Mouse (Mus musculus): ENCODE measurements around the gene Dcun1d4. TPM values are rescaled to one million over a fixed set of nuclear protein-coding genes. Genes with fewer than 3 reads are reported as not detected.

Gene Dcun1d4
- polyA plus RNA-seq, 1 experiment from 2014 or later: 69.6 TPM

DNA sequence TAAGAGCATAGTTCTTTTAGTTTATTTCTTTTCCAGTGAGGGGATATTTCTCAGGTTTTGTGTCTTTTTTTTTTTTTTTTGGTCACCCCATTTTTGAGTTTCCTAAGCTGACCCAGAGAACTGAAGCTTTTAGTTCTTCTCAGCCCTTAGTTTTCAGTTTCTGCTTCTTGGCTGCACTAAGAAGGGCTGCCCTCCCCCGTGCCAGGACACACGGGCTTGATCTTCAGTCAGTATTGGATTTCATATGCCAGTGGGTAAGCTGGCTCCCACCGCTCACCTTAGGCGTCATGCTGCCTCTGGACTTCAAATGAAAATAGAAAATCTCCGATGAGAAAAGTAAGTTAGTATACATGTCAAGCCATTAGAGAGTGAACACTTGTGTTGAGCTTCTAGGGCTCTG lies 71.0 kb downstream of the Dcun1d4 start:
- H3K36me3 ChIP-seq (ENCODE audit: control insufficient read depth, insufficient read depth, low read length): no peaks in the 10 kb centered on the region; the same call in 1 of the 2 replicates
- H3K9ac ChIP-seq (ENCODE audit: low read length): no peak overlapping the region
- no peaks in the 10 kb centered on the region for H3K4me1 ChIP-seq (ENCODE audit: control insufficient read depth, insufficient read depth, low read length)
- H3K4me3 ChIP-seq (ENCODE audit: low read depth, low read length): no peak overlapping the region
- peak; percentile 76 for DNase-seq (ENCODE audit: low spot score, missing footprints)
- no peak overlapping the region for H3K4me2 ChIP-seq
- H3K27me3 ChIP-seq (ENCODE audit: control insufficient read depth, insufficient read depth, low read length): no peaks in the 10 kb centered on the region
- H3K27ac ChIP-seq (ENCODE audit: low read depth, low read length): no peak overlapping the region
- no peaks in the 10 kb centered on the region for H3K9me3 ChIP-seq (ENCODE audit: control insufficient read depth, low read length)
- no peak for ATAC-seq (ENCODE audit: low FRiP score)
- 83% methylated on average over 5 of the region's 5 CpGs for WGBS

DNA sequence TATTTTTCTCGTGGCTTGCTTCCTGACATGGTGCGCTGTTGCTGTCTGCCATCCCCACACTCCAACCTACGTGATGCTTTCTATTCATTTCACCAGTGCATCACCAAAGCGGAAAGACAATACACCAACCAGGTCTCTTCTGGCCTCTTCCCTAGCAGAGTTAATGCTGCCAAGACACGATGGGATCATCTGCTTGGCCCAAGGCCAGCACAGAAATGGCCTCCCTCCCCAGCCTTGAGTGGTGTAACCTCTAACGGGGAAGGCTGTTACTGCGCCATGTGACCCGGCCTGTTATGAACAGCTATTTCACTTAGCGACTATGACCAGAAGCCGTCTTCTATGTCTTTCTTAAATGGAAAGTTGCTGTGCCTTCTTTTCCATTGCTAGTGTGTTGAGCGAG lies 73.1 kb downstream of the Dcun1d4 start:
- DNase-seq (ENCODE audit: low spot score, missing footprints) (peak; percentile 51), ATAC-seq (ENCODE audit: low FRiP score) (no peak)
- Histone ChIP-seq H3K27ac (ENCODE audit: low read depth, low read length) (no peak overlapping the region), H3K27me3 (ENCODE audit: control insufficient read depth, insufficient read depth, low read length) (no peaks in the 10 kb centered on the region), H3K36me3 (ENCODE audit: control insufficient read depth, insufficient read depth, low read length) (no peaks in the 10 kb centered on the region; the same call in 1 of the 2 replicates), H3K9me3 (ENCODE audit: control insufficient read depth, low read length) (no peaks in the 10 kb centered on the region), H3K4me3 (ENCODE audit: low read depth, low read length) (no peak overlapping the region), H3K9ac (ENCODE audit: low read length) (no peak overlapping the region), H3K4me2 (no peak overlapping the region), H3K4me1 (ENCODE audit: control insufficient read depth, insufficient read depth, low read length) (no peaks in the 10 kb centered on the region)
- 93% methylated on average over 11 of the region's 11 CpGs for WGBS

DNA sequence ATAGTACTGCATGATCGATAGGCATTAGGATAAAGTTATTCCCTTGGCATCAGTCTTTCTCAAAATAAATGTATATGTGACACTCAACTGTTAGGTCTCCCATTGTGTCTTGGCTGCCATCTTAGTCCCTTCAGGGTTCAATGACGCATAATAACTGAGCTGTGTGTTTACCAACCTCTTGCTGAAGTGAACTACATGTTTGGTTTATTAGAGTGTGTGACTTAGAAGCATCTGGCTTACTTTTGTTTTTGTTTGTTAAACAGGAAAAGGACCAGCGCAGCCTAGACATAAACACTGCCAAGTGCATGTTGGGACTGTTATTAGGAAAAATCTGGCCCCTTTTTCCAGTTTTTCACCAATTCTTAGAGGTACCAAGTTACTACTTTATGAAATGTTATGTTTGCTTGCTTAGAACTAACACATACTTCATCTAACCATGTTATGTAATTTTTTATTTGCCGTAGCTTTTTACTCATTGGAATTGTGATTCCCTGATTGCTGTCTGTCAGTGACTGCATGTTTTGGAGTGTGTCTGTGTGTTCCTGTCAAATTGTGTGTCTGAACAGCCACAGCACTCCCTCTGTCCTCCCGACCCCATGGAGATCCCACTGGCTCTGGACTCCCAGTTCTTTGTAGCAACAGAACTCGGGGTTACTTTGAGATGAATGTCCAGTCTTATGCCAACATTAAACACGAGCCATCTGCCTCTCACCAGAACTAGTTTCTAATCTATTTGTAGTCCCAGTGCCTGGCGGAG lies 74.5 kb downstream of the Dcun1d4 start:
- Histone ChIP-seq H3K36me3 (ENCODE audit: control insufficient read depth, insufficient read depth, low read length) (no peaks in the 10 kb centered on the region; the same call in 1 of the 2 replicates), H3K27ac (ENCODE audit: low read depth, low read length) (no peak overlapping the region), H3K4me2 (no peak overlapping the region), H3K4me1 (ENCODE audit: control insufficient read depth, insufficient read depth, low read length) (no peaks in the 10 kb centered on the region), H3K27me3 (ENCODE audit: control insufficient read depth, insufficient read depth, low read length) (no peaks in the 10 kb centered on the region), H3K9me3 (ENCODE audit: control insufficient read depth, low read length) (no peaks in the 10 kb centered on the region), H3K9ac (ENCODE audit: low read length) (no peak overlapping the region), H3K4me3 (ENCODE audit: low read depth, low read length) (no peak overlapping the region)
- DNase-seq (ENCODE audit: low spot score, missing footprints) (peak; percentile 62), ATAC-seq (ENCODE audit: low FRiP score) (no peak)
- 85% methylated on average over 8 of the region's 8 CpGs for WGBS

DNA sequence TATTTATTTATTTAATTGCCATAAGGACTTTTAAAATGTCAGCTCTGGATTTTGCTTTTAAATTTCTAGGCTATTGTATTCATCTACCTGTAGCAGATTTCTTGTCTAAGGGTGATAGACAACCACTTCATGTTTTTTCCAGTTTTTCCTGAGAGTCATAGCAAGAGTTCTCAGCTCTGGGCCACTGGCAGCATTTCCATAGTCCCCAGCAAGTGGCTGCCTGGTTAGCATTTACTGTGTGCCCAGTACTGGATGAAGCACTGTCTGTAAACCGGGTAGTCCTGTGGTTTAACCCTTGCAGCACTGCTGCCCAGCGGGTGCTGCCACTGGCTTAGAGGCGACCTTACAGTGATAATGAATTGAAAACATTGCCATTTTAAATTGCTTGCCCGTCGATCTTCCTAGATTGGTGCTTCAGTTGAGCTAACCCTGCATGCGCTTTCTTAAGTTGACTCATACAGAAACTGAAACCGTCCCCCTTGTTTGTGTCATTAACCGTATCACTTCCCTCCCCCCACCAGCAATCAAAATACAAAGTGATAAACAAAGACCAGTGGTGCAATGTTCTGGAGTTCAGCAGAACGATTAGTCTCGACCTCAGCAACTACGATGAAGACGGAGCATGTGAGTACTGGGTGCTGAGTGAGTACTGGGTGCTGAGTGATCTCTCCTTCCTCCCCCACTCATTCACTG lies 76.1 kb downstream of the Dcun1d4 start:
- Histone ChIP-seq H3K4me3 (ENCODE audit: low read depth, low read length) (no peak overlapping the region), H3K27ac (ENCODE audit: low read depth, low read length) (no peak overlapping the region), H3K27me3 (ENCODE audit: control insufficient read depth, insufficient read depth, low read length) (no peaks in the 10 kb centered on the region), H3K36me3 (ENCODE audit: control insufficient read depth, insufficient read depth, low read length) (no peaks in the 10 kb centered on the region; the same call in 1 of the 2 replicates), H3K9me3 (ENCODE audit: control insufficient read depth, low read length) (no peaks in the 10 kb centered on the region), H3K9ac (ENCODE audit: low read length) (no peak overlapping the region), H3K4me2 (no peak overlapping the region), H3K4me1 (ENCODE audit: control insufficient read depth, insufficient read depth, low read length) (no peaks in the 10 kb centered on the region)
- ATAC-seq (ENCODE audit: low FRiP score) (no peak), DNase-seq (ENCODE audit: low spot score, missing footprints) (peak; percentile 80)
- 79% methylated on average over 12 of the region's 12 CpGs for WGBS

DNA sequence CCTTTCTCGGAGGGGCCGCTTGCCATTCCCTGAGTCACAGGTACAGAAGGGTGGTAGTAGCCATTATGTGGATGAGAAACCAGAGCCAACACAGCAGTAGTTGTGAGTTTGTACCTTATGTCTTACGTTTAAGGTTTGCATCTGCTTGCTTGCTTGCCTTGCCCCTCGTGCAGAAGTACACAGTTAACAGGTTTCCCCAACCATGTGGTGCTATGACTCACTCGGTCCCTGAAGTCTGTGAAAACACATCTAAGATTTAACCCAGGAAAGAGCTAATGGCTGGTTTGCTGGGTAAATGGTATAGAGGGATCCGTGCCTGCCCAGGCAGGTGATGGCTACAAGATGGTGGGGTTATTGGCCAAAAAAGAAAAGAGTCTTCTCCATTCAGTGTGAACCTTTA lies 78.0 kb downstream of the Dcun1d4 start:
- ATAC-seq (ENCODE audit: low FRiP score) (no peak), DNase-seq (ENCODE audit: low spot score, missing footprints) (peak; percentile 14)
- no peaks in the 10 kb centered on the region for H3K4me1 ChIP-seq (ENCODE audit: control insufficient read depth, insufficient read depth, low read length)
- H3K4me3 ChIP-seq (ENCODE audit: low read depth, low read length): no peak overlapping the region
- H3K27me3 ChIP-seq (ENCODE audit: control insufficient read depth, insufficient read depth, low read length): no peaks in the 10 kb centered on the region
- H3K36me3 ChIP-seq (ENCODE audit: control insufficient read depth, insufficient read depth, low read length): no peaks in the 10 kb centered on the region; the same call in 1 of the 2 replicates
- no peak overlapping the region for H3K9ac ChIP-seq (ENCODE audit: low read length)
- no peak overlapping the region for H3K27ac ChIP-seq (ENCODE audit: low read depth, low read length)
- H3K9me3 ChIP-seq (ENCODE audit: control insufficient read depth, low read length): no peaks in the 10 kb centered on the region
- WGBS: 95% methylated on average over 6 of the region's 6 CpGs
- no peak overlapping the region for H3K4me2 ChIP-seq

DNA sequence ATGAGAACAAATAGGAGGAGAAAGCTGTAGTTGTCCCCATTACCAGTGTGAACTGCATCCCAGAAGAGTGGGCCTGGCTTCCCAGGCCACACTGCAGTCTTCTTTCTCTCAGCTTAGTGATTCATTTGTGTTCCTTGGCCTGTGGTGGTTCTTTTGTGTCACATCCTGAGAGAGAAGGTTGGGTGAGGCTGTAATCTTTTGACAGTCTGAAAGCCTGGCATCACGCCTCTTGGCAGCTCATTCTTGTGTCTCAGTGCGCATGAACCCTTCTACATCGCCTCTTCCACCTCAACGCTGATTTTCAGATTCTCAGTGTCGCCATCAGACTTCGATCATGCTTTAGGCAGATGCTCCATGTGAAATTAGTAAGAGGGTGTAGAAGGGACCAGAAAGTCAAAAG lies 83.2 kb downstream of the Dcun1d4 start:
- H3K4me3 ChIP-seq (ENCODE audit: low read depth, low read length): no peak overlapping the region

DNA sequence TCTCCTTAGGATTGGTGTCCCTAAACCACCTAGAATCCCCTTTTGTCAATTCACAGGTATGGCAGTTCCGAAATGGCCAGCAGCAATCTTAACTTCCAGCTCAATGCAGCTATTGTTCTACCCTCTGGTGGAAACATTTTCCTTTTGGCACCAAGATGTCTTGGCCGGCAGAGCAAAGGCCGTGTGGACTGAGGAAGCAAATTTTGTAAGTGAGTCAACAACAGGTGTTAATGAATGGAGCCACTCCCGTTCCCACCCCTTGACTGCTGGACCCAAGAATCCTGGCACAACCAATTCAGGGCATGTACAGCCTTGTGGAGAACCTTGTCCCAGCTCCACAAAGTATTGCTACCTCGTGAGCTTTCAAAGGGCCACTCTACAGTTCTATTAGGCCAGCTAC lies 85.3 kb downstream of the Dcun1d4 start:
- no peaks in the 10 kb centered on the region for H3K27me3 ChIP-seq (ENCODE audit: control insufficient read depth, insufficient read depth, low read length)
- ATAC-seq (ENCODE audit: low FRiP score): no peak
- no peak overlapping the region for H3K27ac ChIP-seq (ENCODE audit: low read depth, low read length)

More for the DNA sequence above, 83.2 kb downstream of the Dcun1d4 start:
- H3K36me3 ChIP-seq (ENCODE audit: control insufficient read depth, insufficient read depth, low read length): no peaks in the 10 kb centered on the region; the same call in 1 of the 2 replicates
- H3K9ac ChIP-seq (ENCODE audit: low read length): no peak overlapping the region
- no peaks in the 10 kb centered on the region for H3K27me3 ChIP-seq (ENCODE audit: control insufficient read depth, insufficient read depth, low read length)
- H3K4me2 ChIP-seq: no peak overlapping the region
- H3K9me3 ChIP-seq (ENCODE audit: control insufficient read depth, low read length): no peaks in the 10 kb centered on the region
- no peak overlapping the region for H3K27ac ChIP-seq (ENCODE audit: low read depth, low read length)
- no peak for DNase-seq (ENCODE audit: low spot score, missing footprints)
- ATAC-seq (ENCODE audit: low FRiP score): no peak
- WGBS: 89% methylated on average over 6 of the region's 6 CpGs
- H3K4me1 ChIP-seq (ENCODE audit: control insufficient read depth, insufficient read depth, low read length): no peaks in the 10 kb centered on the region

DNA sequence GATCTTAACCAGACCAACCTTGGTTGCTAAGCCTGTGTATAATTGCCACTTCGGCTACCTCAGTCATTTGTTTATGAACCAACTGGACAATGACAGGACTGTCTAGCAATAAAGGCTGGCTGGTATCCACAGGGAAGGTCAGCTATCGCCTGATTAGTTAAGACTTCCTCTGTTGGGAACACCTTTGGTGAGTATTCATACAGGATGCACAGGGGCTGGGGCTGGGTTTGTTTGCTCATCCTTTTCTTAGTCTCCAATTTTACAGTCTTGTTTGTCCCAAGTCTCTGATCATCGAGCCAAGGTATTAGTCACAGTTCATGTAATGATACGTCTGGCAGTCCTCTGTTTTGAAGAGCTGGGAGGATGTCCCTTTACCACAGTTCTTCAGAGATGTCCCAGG lies 86.1 kb downstream of the Dcun1d4 start:
- no peak overlapping the region for H3K9ac ChIP-seq (ENCODE audit: low read length)
- H3K4me2 ChIP-seq: no peak overlapping the region
- H3K9me3 ChIP-seq (ENCODE audit: control insufficient read depth, low read length): no peaks in the 10 kb centered on the region
- ATAC-seq (ENCODE audit: low FRiP score): no peak
- H3K4me3 ChIP-seq (ENCODE audit: low read depth, low read length): no peak overlapping the region
- H3K4me1 ChIP-seq (ENCODE audit: control insufficient read depth, insufficient read depth, low read length): no peaks in the 10 kb centered on the region
- peak; percentile 41 for DNase-seq (ENCODE audit: low spot score, missing footprints)
- H3K27me3 ChIP-seq (ENCODE audit: control insufficient read depth, insufficient read depth, low read length): no peaks in the 10 kb centered on the region
- 90% methylated on average over 4 of the region's 4 CpGs for WGBS
- no peaks in the 10 kb centered on the region for H3K36me3 ChIP-seq (ENCODE audit: control insufficient read depth, insufficient read depth, low read length)
- H3K27ac ChIP-seq (ENCODE audit: low read depth, low read length): no peak overlapping the region

More for the DNA sequence above, 85.3 kb downstream of the Dcun1d4 start:
- no peak overlapping the region for H3K9ac ChIP-seq (ENCODE audit: low read length)
- no peak for DNase-seq (ENCODE audit: low spot score, missing footprints)
- no peak overlapping the region for H3K4me2 ChIP-seq
- no peaks in the 10 kb centered on the region for H3K36me3 ChIP-seq (ENCODE audit: control insufficient read depth, insufficient read depth, low read length)
- H3K9me3 ChIP-seq (ENCODE audit: control insufficient read depth, low read length): no peaks in the 10 kb centered on the region
- H3K4me1 ChIP-seq (ENCODE audit: control insufficient read depth, insufficient read depth, low read length): no peaks in the 10 kb centered on the region
- WGBS: 90% methylated on average over 5 of the region's 5 CpGs
- no peak overlapping the region for H3K4me3 ChIP-seq (ENCODE audit: low read depth, low read length)

DNA sequence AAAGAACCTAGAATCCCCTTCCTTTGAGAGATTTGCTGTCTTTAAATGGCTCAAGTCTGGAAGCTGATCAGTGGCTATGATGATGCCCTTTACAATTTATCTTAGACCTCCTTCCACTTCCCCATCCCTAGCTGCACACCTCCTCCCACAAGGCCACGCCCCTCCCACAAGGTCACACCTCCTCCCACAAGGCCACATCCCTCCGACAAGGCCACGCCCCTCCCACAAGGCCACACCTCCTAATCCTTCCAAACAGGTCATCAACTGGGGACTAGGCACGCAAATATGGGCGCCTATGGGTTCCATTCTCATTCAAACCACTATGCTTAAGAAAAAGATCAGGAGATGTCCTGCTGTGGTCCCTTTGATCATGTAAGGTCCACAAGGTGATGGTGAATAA lies 88.4 kb downstream of the Dcun1d4 start:
- Histone ChIP-seq H3K4me2 (no peak overlapping the region), H3K27ac (ENCODE audit: low read depth, low read length) (no peak overlapping the region), H3K4me1 (ENCODE audit: control insufficient read depth, insufficient read depth, low read length) (no peaks in the 10 kb centered on the region), H3K9me3 (ENCODE audit: control insufficient read depth, low read length) (no peaks in the 10 kb centered on the region), H3K36me3 (ENCODE audit: control insufficient read depth, insufficient read depth, low read length) (no peaks in the 10 kb centered on the region), H3K9ac (ENCODE audit: low read length) (no peak overlapping the region), H3K4me3 (ENCODE audit: low read depth, low read length) (no peak overlapping the region), H3K27me3 (ENCODE audit: control insufficient read depth, insufficient read depth, low read length) (no peaks in the 10 kb centered on the region)
- 74% methylated on average over 5 of the region's 5 CpGs for WGBS
- DNase-seq (ENCODE audit: low spot score, missing footprints) (no peak), ATAC-seq (ENCODE audit: low FRiP score) (no peak)

Measured in midbrain, embryonic 11.5 days (tissue).